Mouse (Mus musculus) midbrain, embryonic 10.5 days (tissue): Measurements from ENCODE around the gene Ube2g2. TPM values are rescaled to one million over a fixed set of nuclear protein-coding genes. Genes with fewer than 3 reads are reported as not detected.
A peak's percentile ranks its signal among the peaks of the same experiment; 100 is the strongest.
"Not testable (repeated sequence)": the region's sequence is repeated elsewhere in the genome, so short reads cannot be mapped to it uniquely, and the experiment has no call there.

Experiments used
- DNase-seq: peaks from one replicate; pipeline ENCODE4 v3.0.0-alpha.2; 2017; ENCODE audit warnings: low spot score
- H3K27ac ChIP-seq: fragments of 300-500 bp; sonication (generic); replicated peaks from 2 replicates; pipeline ENCODE4 v1.5.1; 2016; ENCODE audit warnings: mild to moderate bottlenecking
- H3K27me3 ChIP-seq: fragments of 300-500 bp; sonication (generic); 2 replicates; pipeline ENCODE4 v1.6.1; 2016; ENCODE audit warnings: low read depth, mild to moderate bottlenecking; ENCODE audit not compliant: poor library complexity, severe bottlenecking
- H3K36me3 ChIP-seq: fragments of 300-500 bp; sonication (generic); 2 replicates; pipeline ENCODE4 v1.6.1; 2016; ENCODE audit warnings: mild to moderate bottlenecking, moderate library complexity
- H3K4me1 ChIP-seq: fragments of 300-500 bp; sonication (generic); 2 replicates; pipeline ENCODE4 v1.6.1; 2016
- H3K4me3 ChIP-seq: fragments of 300-500 bp; sonication (generic); 2 replicates; pipeline ENCODE4 v1.5.1; 2016; ENCODE audit warnings: mild to moderate bottlenecking, moderate library complexity
- H3K9me3 ChIP-seq: fragments of 300-500 bp; sonication (generic); replicated peaks from 2 replicates; pipeline ENCODE4 v1.6.1; 2016; ENCODE audit warnings: mild to moderate bottlenecking
- WGBS: fragments of 180-500 bp; shearing (Covaris S2); methylation state at CpG from one replicate; pipeline ENCODE4 v1.1.7; 2016; 5-methylcytosine and 5-hydroxymethylcytosine counted together
- polyA plus RNA-seq: library from polyadenylated mRNA; unstranded; fragments of >200 nt; fragmentation: Nextera tagmentation; extraction: Ambion mirVana; gene quantifications from 2 replicates; pipeline ENCODE4 v1.2.1, GENCODE M21; 2016

Ube2g2 gene
- polyA plus RNA-seq, 1 experiment from 2014 or later: 104 TPM

GRCm38 (mm10) chr10:77666342-77666741 is 44.3 kb downstream of the Ube2g2 start:
- H3K27ac ChIP-seq: no peak overlapping the region
- H3K9me3 ChIP-seq: no peaks in the 10 kb centered on the region; the same call in 1 of the 2 replicates
- H3K27me3 ChIP-seq: no peaks in the 10 kb centered on the region
- no peaks in the 10 kb centered on the region for H3K36me3 ChIP-seq
- WGBS: 87% methylated on average over 8 of the region's 8 CpGs
- H3K4me3 ChIP-seq: no peak overlapping the region
- DNase-seq: no peak
- H3K4me1 ChIP-seq: no peaks in the 10 kb centered on the region

- DNase-seq: no peak
- no peaks in the 10 kb centered on the region for H3K27me3 ChIP-seq
- H3K36me3 ChIP-seq: no peaks in the 10 kb centered on the region
- no peak overlapping the region for H3K4me3 ChIP-seq
- H3K9me3 ChIP-seq: no peaks in the 10 kb centered on the region
- H3K4me1 ChIP-seq: no peaks in the 10 kb centered on the region
- H3K27ac ChIP-seq: no peak overlapping the region
- WGBS: 87% methylated on average over 4 of the region's 4 CpGs
Observed at GRCm38 (mm10) chr10:77667402-77667801, 45.3 kb downstream of the Ube2g2 start.

- Histone ChIP-seq H3K4me3 (no peak overlapping the region), H3K27me3 (peaks cover 8% of the 10 kb centered on the region), H3K27ac (0 out of 2 replicates have a peak overlapping the region, but pooled peaks have one; percentile 30), H3K9me3 (no peaks in the 10 kb centered on the region), H3K4me1 (peaks cover 11% of the 10 kb centered on the region), H3K36me3 (no peaks in the 10 kb centered on the region)
- no peak for DNase-seq
- 82% methylated on average over 4 of the region's 4 CpGs for WGBS
Observed at GRCm38 (mm10) chr10:77670710-77671109, 48.6 kb downstream of the Ube2g2 start.

GRCm38 (mm10) chr10:77671519-77671918 is 49.4 kb downstream of the Ube2g2 start:
- Histone ChIP-seq H3K4me3 (no peak overlapping the region), H3K27ac (no peak overlapping the region), H3K36me3 (no peaks in the 10 kb centered on the region), H3K9me3 (no peaks in the 10 kb centered on the region), H3K4me1 (peaks cover 11% of the 10 kb centered on the region), H3K27me3 (peaks cover 16% of the 10 kb centered on the region)
- no peak for DNase-seq
- 88% methylated on average over 4 of the region's 4 CpGs for WGBS

GRCm38 (mm10) chr10:77673765-77674164 is 51.7 kb downstream of the Ube2g2 start:
- 64% methylated on average over 13 of the region's 13 CpGs for WGBS

GRCm38 (mm10) chr10:77677562-77677961 is 55.5 kb downstream of the Ube2g2 start:
- H3K4me3 ChIP-seq: peak overlapping the region; percentile 56
- peak overlapping the region; percentile 55; the same call in 1 of the 2 replicates for H3K27ac ChIP-seq
- no peaks in the 10 kb centered on the region for H3K36me3 ChIP-seq
- under 1% methylated on average over 35 of the region's 35 CpGs for WGBS
- no peaks in the 10 kb centered on the region for H3K9me3 ChIP-seq
- peaks cover 50% of the 10 kb centered on the region for H3K27me3 ChIP-seq
- peaks cover 25% of the 10 kb centered on the region for H3K4me1 ChIP-seq
- DNase-seq: peak; percentile 36

More at GRCm38 (mm10) chr10:77673765-77674164, 51.7 kb downstream of the Ube2g2 start:
- Histone ChIP-seq H3K36me3 (no peaks in the 10 kb centered on the region), H3K9me3 (no peaks in the 10 kb centered on the region), H3K4me3 (no peak overlapping the region), H3K27ac (no peak overlapping the region), H3K4me1 (peaks cover 25% of the 10 kb centered on the region), H3K27me3 (peaks cover 39% of the 10 kb centered on the region)
- DNase-seq: no peak

GRCm38 (mm10) chr10:77682994-77683393 is 60.9 kb downstream of the Ube2g2 start:
- H3K36me3 ChIP-seq: no peaks in the 10 kb centered on the region
- no peak for DNase-seq
- H3K27me3 ChIP-seq: peaks cover 73% of the 10 kb centered on the region
- WGBS: 81% methylated on average over 7 of the region's 7 CpGs
- H3K4me3 ChIP-seq: no peak overlapping the region
- no peak overlapping the region for H3K27ac ChIP-seq
- no peaks in the 10 kb centered on the region for H3K9me3 ChIP-seq
- peaks cover 28% of the 10 kb centered on the region for H3K4me1 ChIP-seq

- Histone ChIP-seq H3K4me3 (no peak overlapping the region), H3K27ac (no peak overlapping the region), H3K9me3 (no peaks in the 10 kb centered on the region), H3K4me1 (peaks cover 31% of the 10 kb centered on the region), H3K27me3 (peaks cover 73% of the 10 kb centered on the region), H3K36me3 (no peaks in the 10 kb centered on the region)
- DNase-seq: no peak
- WGBS: 41% methylated on average over 8 of the region's 8 CpGs
Observed at GRCm38 (mm10) chr10:77684181-77684580, 62.1 kb downstream of the Ube2g2 start.

GRCm38 (mm10) chr10:77685895-77686664 is 64.0 kb downstream of the Ube2g2 start, which contains the start of gene Tspear:
Gene Tspear (plus strand): TSS chr10:77686569.
- H3K9me3 ChIP-seq: no peaks in the 10 kb centered on the region
- H3K36me3 ChIP-seq: no peaks in the 10 kb centered on the region
- no peak within 1 kb of the TSS for H3K27ac ChIP-seq
- 4% methylated on average over 22 of the region's 22 CpGs for WGBS
- no peak within 1 kb of the TSS for H3K4me3 ChIP-seq
- H3K27me3 ChIP-seq: peaks cover 68% of the 10 kb centered on the region
- no peak for DNase-seq
- peaks cover 44% of the 10 kb centered on the region for H3K4me1 ChIP-seq

GRCm38 (mm10) chr10:77687021-77687420 is 64.9 kb downstream of the Ube2g2 start:
- no peak for DNase-seq
- Histone ChIP-seq H3K36me3 (no peaks in the 10 kb centered on the region), H3K9me3 (no peaks in the 10 kb centered on the region), H3K27me3 (peaks cover 68% of the 10 kb centered on the region), H3K4me1 (peaks cover 44% of the 10 kb centered on the region), H3K27ac (no peak overlapping the region), H3K4me3 (no peak overlapping the region)
- WGBS: 29% methylated on average over 10 of the region's 10 CpGs

GRCm38 (mm10) chr10:77690356-77690807 is 68.3 kb downstream of the Ube2g2 start, which contains the start of gene Gm19402:
Gene Gm19402 (minus strand): TSS chr10:77690757.
- not testable (repeated sequence) for H3K4me3 ChIP-seq, DNase-seq, H3K9me3 ChIP-seq, H3K27ac ChIP-seq, H3K36me3 ChIP-seq
- 77% methylated on average over 3 of the region's 3 CpGs for WGBS
- Histone ChIP-seq H3K27me3 (peaks cover 39% of the 10 kb centered on the region), H3K4me1 (peaks cover 34% of the 10 kb centered on the region)
